Comparison of ENCODE assay signal across 1 mouse cellular context in genomic region chr5:110835959-110836358, GRCm38 (mm10).
A peak's percentile ranks its signal among the peaks of the same experiment; 100 is the strongest.
TF ChIP-seq lines count a peak whose summit lies in the region.

No protein-coding gene starts in this region.

TF ChIP-seq in CH12.LX, 34 proteins besides CTCF, POLR2A, EP300 and RAD21:
- TF ChIP-seq RCOR1 (conservative IDR thresholded peaks at IDR 0.05; ENCODE audit: low read depth, low read length): no peak
- TF ChIP-seq SMC3 (IDR thresholded peaks at IDR 0.05; ENCODE audit: low read depth, low read length): peak; percentile 29
